Mouse (Mus musculus): Measurements from ENCODE around the gene Ociad1. TPM values are rescaled to one million over a fixed set of nuclear protein-coding genes. Genes with fewer than 3 reads are reported as not detected.

Ociad1 gene
- total RNA-seq, 2 experiments from 2014 or later = 147 to 166 TPM

GRCm38 (mm10) chr5:73323602-73324001, 31.0 kb downstream of the Ociad1 start:
- no peak overlapping the region for H3K4me3 ChIP-seq
- peak overlapping the region; percentile 87 for H3K27ac ChIP-seq
- intact Hi-C loops (cut with DNase I) = loop anchor here (5.0 kb wide), 1 partner anchor 54 kb away; no protein-coding TSS in a partner anchor
- no peak for DNase-seq
- no peak for TF ChIP-seq CTCF (IDR thresholded peaks at IDR 0.05)

- no peak for TF ChIP-seq CTCF (IDR thresholded peaks at IDR 0.05)
- Histone ChIP-seq H3K27ac (peak overlapping the region; percentile 87), H3K4me3 (no peak overlapping the region)
- DNase-seq = peak; percentile 69
- intact Hi-C loops (cut with DNase I) = loop anchor here (5.0 kb wide), 1 partner anchor 53 kb away; no protein-coding TSS in a partner anchor
Observed at GRCm38 (mm10) chr5:73324526-73325170, 32.1 kb downstream of the Ociad1 start.

- DNase-seq = no peak
- no peak overlapping the region for H3K4me3 ChIP-seq
- TF ChIP-seq CTCF (IDR thresholded peaks at IDR 0.05) = no peak
- H3K27ac ChIP-seq = no peak overlapping the region
- intact Hi-C loops (cut with DNase I) = loop anchor here (5.0 kb wide), 1 partner anchor 36 kb away; no protein-coding TSS in a partner anchor
Observed at GRCm38 (mm10) chr5:73331002-73331401, 38.4 kb downstream of the Ociad1 start.

DNA sequence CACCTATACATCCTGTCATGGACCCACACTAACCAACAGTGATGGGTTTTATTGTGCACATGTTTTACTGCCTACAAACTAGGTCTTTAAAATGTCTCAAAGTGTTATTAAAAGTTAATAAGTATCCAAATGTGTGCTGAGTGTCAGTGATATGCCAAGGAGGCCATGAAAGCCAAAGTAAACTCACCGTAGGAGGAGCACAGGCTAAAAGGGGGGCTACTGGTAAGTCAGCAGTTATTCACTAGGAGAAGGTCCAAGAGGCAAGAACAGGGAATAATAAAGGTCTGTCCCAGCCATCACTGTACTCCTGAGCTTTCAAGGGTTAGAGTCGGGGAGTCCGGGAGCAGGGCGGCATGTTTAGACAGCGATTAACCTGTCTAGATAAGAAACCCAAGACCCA, 43.9 kb downstream of the Ociad1 start:
- Histone ChIP-seq H3K4me3 (no peak overlapping the region), H3K27ac (no peak overlapping the region)
- intact Hi-C loops (cut with DNase I) = no loop called here
- TF ChIP-seq CTCF (IDR thresholded peaks at IDR 0.05) = no peak
- DNase-seq = no peak

DNA sequence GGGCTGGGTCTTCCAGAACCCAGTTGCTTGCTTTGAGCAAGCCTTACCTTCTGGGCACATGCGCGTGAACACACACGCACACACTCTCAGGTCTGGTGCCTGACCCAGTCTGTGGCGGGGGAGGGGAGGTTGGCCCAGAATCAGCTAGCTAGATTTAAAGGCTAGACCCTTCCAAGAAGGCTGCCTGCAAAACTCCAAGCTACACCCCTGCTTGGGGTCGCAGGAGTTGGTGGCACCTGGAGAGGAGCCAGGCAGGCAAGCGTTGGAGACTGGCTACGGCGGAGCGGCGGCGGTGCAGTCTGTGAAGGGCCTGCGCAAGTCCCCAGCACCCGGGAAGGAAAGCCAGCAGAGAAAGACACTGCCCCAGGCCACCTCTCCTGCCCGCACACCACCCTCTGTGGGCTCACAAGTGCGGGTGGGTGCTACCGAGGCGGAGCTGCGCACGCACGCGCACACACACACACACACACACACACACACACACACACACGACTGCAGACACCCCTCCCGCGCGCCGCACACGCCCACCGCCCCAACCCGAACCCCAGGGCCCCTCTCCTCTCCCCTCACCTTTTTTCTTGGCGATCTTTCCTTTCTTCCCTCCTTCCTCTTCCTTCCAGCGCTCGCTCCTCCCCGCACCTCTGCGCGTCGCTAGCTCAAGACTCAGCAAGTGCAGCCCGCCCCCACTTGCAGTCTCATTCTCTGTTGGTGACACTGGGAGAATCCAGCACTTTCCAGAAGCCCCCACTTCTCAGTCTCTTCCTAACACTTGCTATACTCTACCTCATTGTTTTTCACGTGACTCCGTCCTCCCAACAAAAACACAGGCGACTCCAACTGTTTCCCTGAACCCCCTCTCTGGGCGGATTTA, 45.6 kb downstream of the Ociad1 start:
- no peak for TF ChIP-seq CTCF (IDR thresholded peaks at IDR 0.05)
- Histone ChIP-seq H3K27ac (peak overlapping the region; percentile 91), H3K4me3 (peak overlapping the region; percentile 84)
- DNase-seq = peak; percentile 64
- intact Hi-C loops (cut with DNase I) = no loop called here

DNA sequence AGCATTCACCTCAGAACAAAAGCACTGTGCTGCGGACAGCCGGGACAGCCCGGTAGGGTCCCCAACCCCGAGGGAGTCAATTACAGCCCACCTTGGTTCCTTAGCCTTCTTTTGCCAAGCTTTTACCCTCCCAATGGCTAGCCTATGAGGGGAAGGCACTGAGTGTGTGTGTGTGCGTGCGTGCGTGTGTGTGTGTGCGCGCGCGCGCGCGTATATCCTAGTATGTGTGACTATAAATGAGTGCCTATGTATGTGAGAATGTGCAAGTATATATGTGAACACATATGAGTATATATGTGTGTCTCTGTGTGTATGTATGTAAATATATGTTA, 46.2 kb downstream of the Ociad1 start:
- TF ChIP-seq CTCF (IDR thresholded peaks at IDR 0.05) = no peak
- peak overlapping the region; percentile 91 for H3K27ac ChIP-seq
- intact Hi-C loops (cut with DNase I) = no loop called here
- H3K4me3 ChIP-seq = peak overlapping the region; percentile 84
- DNase-seq = no peak

- DNase-seq = no peak
- TF ChIP-seq CTCF (IDR thresholded peaks at IDR 0.05) = no peak
- Histone ChIP-seq H3K4me3 (no peak overlapping the region), H3K27ac (no peak overlapping the region)
- intact Hi-C loops (cut with DNase I) = loop anchor here (5.0 kb wide), 1 partner anchor 37 kb away; no protein-coding TSS in a partner anchor
Observed at GRCm38 (mm10) chr5:73339779-73340722, 47.5 kb downstream of the Ociad1 start.

- no peak for TF ChIP-seq CTCF (IDR thresholded peaks at IDR 0.05)
- Histone ChIP-seq H3K27ac (no peak within 1 kb of the TSS), H3K4me3 (no peak within 1 kb of the TSS)
- DNase-seq = no peak
- intact Hi-C loops (cut with DNase I) = loop anchor here (5.0 kb wide), 1 partner anchor 37 kb away; no protein-coding TSS in a partner anchor
Observed at GRCm38 (mm10) chr5:73340723-73341235, 48.2 kb downstream of the Ociad1 start, which contains the start of gene Ociad2. Gene Ociad2, minus strand, starts transcription at chr5:73341028.

DNA sequence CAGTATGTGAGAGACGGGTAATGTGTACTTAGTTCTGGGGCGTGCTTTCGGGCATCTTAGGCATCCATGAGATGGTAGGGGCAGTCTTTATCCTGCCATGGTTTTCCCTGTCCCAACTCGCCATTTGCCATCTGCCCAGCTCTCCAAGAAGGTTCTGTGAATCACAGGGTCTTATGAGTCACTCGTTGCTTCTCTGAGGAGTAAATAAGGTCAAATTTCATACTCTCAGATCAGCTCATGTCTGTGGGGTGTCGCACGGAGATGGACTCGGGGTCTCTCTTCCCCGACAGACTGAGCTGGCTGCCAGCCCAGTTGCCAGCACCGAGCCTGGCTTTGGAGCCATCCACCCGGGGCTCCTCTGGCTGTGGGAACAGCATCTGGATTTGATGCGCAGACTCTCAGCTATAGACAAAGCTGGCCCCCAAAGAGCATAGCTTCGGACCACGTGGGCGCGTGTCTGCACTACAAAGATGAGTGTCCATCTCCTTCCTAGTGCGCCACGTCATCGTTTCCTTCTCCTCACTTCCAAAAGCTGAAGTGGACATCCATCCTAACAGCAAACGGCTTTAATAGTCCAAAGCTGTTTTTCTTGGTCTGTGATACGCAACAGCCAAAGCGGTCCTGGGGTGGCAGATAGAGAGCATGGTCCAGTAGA, 50.2 kb downstream of the Ociad1 start:
- intact Hi-C loops (cut with DNase I) = loop anchor here (5.0 kb wide), 1 partner anchor 34 kb away; no protein-coding TSS in a partner anchor
- no peak for TF ChIP-seq CTCF (IDR thresholded peaks at IDR 0.05)
- no peak overlapping the region for H3K4me3 ChIP-seq
- H3K27ac ChIP-seq = no peak overlapping the region
- DNase-seq = no peak

DNA sequence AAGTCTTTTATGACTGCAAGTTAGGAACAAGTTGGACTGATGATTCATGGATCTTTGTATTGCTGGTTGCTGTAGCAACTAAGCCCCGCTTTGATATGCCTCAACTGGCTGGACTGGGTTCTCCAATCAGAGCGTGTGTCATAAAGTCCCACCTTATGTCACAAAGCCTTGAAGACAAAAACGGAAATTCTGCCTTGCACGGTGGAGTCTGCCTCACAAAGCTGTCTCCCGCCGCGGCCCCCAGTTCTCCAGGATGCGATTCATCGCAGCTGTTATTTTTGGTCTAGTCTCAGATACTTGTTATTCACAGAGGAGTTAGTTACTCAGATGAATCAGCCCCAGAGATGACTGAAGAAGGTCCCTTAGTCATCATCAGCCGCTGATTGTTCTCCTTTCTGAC, 51.7 kb downstream of the Ociad1 start:
- no peak for DNase-seq
- intact Hi-C loops (cut with DNase I) = loop anchor here (5.0 kb wide), 1 partner anchor 33 kb away; no protein-coding TSS in a partner anchor
- Histone ChIP-seq H3K4me3 (no peak overlapping the region), H3K27ac (no peak overlapping the region)
- TF ChIP-seq CTCF (IDR thresholded peaks at IDR 0.05) = no peak

DNA sequence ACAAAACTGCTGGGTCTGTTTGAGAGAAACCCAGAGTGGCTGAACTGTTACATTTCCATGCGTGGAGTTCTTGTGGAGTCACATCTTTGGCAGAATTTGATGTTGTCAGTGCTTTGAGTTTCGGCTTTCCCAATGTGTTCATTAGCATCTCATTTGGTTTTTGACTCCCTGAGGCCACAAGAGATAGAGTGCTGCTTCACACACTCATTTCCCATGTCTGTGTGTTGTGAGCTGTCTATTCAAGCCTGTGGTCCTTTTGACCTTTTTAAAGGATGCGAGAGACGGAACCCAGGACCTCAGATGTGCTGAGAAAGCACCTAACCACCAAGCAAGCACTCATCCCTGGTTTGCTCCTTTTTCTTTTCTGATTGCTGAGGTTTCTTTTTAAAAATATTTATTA, 52.7 kb downstream of the Ociad1 start:
- intact Hi-C loops (cut with DNase I) = no loop called here
- TF ChIP-seq CTCF (IDR thresholded peaks at IDR 0.05) = no peak
- H3K4me3 ChIP-seq = no peak overlapping the region
- no peak overlapping the region for H3K27ac ChIP-seq
- no peak for DNase-seq

Measured in gastrocnemius, adult 2 months (tissue).